Mouse (Mus musculus) adrenal gland, postnatal 36 days (tissue): ENCODE measurements around the gene 1700029F12Rik. TPM values are rescaled to one million over a fixed set of nuclear protein-coding genes. Genes with fewer than 3 reads are reported as not detected.

ENCODE experiments used
- DNase-seq, 2 experiments: peaks; one replicate each; pipeline ENCODE4 v3.0.0; 2021; ENCODE audit warnings: mixed read lengths in 1 of 2
- total RNA-seq, 2 experiments: library from RNA; stranded (reverse); gene quantifications; 2 replicates each; pipeline ENCODE4 v1.2.3; 2021

1700029F12Rik gene
- total RNA-seq, 2 experiments from 2014 or later = not detected

GRCm38 (mm10) chr13:97021906-97022305 lies 12.3 kb downstream of the 1700029F12Rik start:
- DNase-seq = no peak

DNA sequence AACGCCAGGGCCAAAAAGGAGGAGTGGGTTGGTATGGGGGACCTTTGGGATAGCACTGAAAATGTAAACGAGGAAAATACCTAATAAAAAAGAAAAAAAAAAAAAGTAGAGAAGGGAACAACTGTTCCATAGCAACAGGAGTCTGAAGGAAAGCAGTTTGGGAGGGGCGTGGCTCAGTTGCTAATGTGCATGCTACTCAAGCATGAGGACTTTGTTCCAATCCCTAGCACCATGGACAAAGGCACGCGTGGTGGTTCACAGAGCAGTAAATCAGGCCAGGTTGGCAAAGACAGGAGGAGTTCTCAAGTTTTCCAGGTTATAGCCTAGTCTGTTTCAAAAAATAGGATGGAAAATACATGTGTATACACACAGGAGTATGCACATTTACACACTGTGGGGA lies 14.0 kb downstream of the 1700029F12Rik start:
- DNase-seq = no peak

GRCm38 (mm10) chr13:97017711-97018110 lies 16.5 kb downstream of the 1700029F12Rik start:
- no peak for DNase-seq

DNA sequence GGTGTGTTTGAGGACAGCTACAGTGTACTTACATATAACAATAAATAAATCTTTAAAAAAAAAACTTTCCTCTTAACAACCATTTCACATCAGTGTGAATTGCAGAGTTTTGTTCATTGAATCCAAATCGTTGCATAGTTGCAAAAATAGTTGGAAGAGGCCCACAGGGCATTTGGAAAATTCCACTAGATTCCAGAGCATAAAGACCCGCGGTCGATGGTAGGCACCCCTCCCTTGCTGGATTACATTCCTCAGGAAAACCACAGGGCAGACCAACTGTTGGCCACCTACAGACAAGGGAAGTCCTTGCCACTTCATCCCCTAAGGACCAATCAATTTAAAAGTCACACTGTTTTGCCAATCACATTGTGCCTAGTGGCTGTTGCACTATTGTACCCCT lies 19.8 kb downstream of the 1700029F12Rik start:
- DNase-seq = no peak

DNA sequence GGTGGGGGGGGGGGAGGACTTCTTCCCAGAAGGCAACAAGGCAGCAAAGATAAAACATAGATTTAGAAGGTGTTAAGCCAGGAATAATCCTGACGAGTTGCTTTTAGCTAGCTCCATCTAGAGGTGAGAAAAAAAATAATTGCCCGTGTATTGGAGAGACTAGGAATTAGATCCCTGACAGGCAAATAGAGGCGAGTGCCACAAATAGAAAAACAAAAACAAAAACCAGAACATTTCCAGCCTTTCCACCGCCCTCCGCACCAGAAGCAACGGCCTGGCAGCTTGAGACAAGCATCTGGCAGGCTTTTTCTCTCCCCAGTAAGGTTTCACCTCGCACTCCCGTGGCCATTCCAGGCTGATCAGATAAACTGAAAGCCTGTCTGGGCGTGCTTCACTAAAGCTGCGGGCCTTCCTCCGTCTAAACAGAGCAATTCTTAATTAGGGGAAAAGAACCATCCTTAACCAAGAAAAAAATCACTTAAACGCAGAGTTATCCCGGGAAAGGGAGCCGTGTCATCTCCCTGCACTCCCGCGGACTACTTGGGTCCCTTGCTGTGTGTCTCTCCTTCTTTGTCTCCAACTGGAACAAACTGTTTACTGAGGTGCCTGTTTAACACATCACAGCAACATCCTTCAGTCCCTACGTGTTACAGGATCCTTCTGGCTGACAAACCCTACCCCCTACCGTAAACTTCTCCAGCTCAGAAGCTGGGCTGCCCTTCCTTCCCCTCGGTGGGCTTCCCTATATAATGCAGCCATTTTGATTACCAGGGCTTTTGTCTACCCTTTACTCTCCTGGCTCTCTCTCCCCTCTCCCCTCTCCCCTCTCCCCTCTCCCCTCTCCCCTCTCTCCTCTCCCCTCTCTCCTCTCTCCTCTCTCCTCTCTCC lies 25.7 kb downstream of the 1700029F12Rik start:
- peak in 1 of 2 experiments; percentile 7 for DNase-seq

DNA sequence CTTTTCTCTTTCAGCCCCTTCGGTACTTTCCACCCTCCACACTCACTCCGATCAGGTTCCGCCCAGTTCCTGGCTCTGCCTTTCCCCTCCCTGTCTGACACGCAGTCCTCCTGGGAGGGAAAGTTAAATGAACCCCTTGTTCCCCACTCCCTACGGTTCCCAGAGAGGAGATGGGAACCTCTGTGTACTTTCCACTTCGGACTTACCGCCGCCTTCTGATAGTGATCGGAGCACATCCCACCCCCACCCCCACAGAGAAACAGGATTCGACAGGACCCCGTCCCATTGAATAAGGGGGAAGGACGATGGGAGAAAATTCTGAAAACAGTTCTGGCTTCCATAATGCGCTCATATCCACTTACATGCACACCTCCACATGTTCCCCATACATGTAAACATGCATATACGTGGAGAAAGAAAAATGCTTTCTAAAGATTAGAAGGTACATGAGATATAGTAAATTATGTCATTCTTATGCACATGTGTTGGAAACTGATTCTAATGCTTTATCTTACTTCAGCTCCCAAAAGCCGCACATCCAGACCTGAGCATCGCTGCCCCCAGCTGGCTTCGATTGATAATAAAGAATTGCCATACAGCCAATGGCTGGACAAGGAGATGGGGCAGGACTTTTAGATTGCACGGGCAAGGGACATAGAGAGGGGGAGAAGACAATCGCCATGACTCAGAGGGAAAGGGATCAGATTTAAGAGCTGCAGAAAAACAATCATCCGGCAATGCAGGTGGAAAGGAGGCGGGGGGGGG lies 26.5 kb downstream of the 1700029F12Rik start:
- peak in 1 of 2 experiments; percentile 18 for DNase-seq

DNA sequence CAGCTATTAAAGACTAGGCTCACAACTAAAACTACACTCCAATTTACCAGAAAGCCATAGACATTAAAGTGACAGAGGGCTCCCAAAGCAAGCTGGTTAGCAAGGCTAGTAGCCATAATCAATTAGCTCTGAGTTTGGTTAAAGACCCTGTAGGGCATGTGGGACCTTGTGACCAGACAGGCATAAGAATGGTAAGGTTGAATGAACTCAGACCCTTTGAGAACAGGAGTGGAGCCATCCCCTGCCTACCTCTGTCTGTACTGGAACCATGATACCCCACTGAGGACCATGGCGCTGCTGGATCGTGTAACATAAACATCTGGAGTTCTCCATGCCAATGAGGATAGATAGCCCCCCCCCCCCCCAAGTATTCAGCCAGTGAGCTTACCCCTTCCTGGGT lies 27.4 kb downstream of the 1700029F12Rik start:
- DNase-seq = no peak

- no peak for DNase-seq
Measured at GRCm38 (mm10) chr13:96997080-96997479, 37.1 kb downstream of the 1700029F12Rik start.

- no peak for DNase-seq
Measured at GRCm38 (mm10) chr13:96995243-96995642, 38.9 kb downstream of the 1700029F12Rik start.

GRCm38 (mm10) chr13:96993291-96993989 lies 40.7 kb downstream of the 1700029F12Rik start:
- DNase-seq = no peak

DNA sequence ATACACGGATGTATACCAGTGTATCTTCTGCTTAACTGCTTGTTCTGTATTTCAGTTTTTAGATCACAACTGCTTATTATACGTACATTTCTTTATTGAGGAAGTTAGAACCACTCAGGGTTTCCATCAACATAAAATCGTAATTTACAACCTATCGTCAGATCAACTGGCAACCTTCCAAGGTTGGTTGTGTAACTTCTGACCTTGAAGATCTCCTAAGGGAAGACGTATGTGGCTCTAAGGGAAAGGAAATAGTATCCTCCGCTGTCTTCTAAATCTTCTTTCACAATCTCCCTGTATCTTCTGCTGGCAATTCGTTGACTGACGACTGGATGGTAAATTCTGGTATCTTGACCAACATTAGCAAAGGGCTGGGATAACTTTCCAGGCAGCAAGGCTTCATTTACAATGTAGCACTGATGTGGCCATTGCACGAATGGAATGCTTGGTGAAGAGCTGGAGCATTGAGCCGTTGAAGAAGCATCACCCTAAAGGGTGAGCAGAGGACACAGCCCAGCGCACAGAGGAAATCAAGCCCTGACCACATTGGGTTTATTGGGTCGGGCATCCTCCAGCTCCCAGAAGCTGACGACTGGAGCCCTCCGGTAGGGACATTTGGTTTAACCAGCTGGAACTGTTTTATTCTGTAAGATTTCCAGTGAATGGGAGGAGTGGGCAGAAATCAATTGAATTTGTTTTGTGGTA lies 43.4 kb downstream of the 1700029F12Rik start:
- DNase-seq = peak; percentile 29 to 46

GRCm38 (mm10) chr13:96990045-96990444 lies 44.1 kb downstream of the 1700029F12Rik start:
- DNase-seq = no peak

DNA sequence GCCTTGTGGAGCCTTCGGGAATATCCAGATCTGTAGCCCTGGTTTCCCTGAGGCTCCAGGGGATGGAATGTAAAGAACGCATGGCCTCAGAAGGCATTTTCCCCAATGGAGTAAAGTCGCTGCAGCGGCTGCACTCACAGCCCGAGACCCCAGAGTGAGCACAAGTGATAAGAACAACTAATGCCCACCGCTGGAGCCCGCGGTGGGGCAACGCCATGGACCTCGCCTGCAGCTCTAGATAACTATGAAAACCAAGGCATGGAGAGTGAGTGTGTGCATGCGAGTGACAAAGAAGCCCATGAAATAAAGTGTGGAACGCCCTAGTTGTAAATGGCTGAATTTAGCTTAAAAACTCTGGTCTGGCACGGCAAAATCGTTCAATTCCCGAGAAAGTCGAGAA lies 45.0 kb downstream of the 1700029F12Rik start:
- no peak for DNase-seq

DNA sequence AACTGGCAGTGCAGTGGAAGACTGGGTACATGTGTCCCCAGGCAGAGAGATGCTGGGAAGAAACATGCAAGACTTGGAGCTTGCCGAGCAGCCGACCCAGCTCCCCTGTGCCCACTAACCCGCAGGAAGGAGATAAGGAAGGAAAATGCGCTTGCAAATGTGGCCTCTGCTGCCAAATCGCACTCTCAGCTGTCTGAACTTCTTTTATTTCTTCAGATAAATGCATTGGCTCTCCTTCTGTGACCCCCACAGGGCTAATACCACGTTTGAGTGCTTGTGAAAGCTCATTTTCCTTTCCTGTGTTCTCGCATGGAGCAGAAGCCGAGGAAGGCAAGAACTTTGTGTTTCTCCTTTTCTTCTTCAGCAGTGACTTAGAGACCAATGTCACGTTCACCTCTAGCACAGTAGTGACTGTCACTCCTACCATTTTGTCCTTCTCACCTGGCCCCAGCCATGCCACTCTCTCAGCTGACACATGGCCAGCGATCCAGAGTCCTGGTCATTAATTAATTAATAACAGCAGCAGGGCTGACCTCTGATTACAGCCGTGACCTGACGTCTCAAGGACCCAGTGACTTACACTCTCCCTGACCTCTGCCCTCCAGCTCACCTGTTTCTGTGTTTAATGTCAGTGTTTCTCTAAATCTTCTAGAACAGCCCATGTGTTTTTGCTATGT lies 48.4 kb downstream of the 1700029F12Rik start:
- DNase-seq = no peak

DNA sequence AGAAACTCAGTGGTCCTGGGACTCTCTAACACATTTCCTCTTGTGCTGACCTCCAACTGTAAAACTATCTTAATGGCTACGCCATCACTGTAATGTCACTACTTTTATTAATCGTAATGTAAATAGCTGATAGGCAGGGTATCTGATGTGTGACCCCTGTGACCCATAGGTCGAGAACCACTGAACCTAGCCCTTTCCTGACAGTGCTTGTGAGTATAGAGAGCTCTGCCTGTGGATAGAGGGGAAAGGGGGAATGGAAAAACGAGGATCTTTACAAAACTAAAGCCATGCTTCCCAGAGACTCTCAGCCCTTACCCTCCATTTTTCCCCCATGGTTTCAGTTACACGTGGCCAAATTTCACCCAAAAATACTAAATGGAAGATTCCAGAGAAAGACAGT lies 49.5 kb downstream of the 1700029F12Rik start:
- DNase-seq = no peak

DNA sequence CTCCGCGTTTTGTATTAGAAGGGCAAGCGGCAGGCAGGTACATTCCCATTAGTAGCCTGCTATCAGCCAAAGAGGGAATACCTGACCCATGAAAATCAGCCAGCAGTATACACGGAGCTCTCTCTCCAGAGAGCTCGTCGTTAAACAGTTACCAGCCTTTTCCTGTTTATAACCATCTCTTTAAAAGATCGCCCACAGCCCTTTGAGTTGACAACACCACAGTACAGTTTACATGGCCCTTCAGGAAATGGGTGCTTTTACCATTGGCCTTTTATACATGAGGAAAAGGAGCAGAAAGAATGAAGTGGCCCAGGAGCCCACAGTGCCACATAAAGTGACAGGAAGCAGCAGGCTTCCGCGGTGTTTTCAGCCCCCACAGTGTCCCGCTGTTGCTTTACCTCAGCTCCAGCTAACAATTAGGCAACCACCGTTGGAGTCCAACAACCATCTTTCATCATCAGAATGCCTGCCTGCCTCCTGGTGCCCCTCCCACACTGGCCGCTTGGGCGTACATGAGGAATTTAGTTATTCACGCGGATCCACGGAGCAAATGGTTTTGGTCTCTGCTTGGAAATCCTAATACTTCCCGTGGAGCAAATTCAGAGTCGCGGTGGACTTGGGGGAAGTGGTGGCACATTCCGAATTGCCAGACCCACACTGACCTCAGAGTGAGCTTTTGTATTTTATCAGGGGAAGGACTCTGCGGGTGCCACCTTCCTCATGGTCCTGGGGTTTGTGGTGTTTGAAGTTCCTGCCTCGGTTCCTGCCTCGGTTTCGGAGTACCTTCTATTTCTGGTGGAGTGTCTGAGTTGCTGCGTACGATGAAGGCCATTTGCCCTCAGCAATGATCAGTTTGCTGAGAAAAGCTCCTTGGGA lies 50.7 kb downstream of the 1700029F12Rik start:
- DNase-seq = peak; percentile 12 to 13

- DNase-seq = no peak
Measured at GRCm38 (mm10) chr13:96980561-96980960, 53.6 kb downstream of the 1700029F12Rik start.

DNA sequence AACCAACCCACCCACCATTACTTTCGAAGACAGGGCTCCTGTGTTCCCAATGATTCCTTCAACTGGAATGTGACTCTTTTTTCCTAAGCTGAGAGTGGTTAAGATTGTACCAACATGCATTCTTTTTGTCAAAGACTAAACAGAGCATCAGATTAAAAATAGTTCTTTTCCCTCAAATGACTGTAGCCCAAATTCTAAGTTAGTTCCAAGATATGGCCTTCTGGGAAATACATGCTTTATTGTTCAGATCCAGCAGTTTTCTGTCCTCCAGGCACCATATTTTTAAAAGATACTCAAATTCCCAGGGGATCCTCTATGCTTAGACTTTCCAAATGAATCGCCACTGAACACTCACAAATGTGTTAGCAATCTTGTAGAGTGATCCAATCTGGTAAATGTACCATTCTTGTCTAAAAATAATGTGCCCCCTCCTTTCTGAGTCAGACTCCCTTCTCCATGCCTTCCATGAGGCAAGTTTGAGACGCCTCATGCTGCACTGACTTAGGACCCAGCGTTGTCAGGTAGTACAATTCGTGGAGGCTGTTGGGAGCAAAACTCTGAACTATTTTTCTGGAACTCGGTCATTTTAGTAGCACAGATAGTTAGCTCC lies 57.1 kb downstream of the 1700029F12Rik start:
- no peak for DNase-seq

DNA sequence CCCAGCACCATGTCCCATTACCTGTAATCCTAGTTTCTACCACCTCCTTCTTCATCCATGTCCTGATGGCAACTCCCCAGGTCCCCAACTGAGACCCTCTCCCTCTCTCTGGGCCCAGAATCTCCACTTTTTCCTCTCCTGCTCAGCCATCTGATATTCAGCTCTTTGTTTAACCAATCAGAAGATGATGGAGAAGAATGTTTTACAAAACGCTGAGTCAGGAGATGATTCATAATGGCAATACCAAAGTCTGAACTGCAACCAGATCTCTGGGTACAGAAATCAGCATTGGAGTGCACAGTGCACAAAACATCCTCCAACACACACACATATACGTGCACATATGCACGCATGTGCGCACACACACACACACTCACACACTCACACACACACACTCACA lies 60.8 kb downstream of the 1700029F12Rik start:
- DNase-seq = no peak
